Mouse (Mus musculus): ENCODE results near the gene D17Wsu92e. TPM values are rescaled to one million over a fixed set of nuclear protein-coding genes. Genes with fewer than 3 reads are reported as not detected.

Gene D17Wsu92e
- polyA plus RNA-seq, 1 experiment from 2014 or later: 9.8 TPM

- no peak for DNase-seq (ENCODE audit: low spot score)
- Histone ChIP-seq H3K4me3 (ENCODE audit: low read depth, low read length) (no peak overlapping the region), H3K4me2 (ENCODE audit: low read length) (no peak overlapping the region), H3K36me3 (ENCODE audit: control insufficient read depth, insufficient read depth, low read length) (no peaks in the 10 kb centered on the region), H3K27me3 (replicated peaks; ENCODE audit: control insufficient read depth, insufficient read depth, low read length) (no peaks in the 10 kb centered on the region), H3K9me3 (replicated peaks; ENCODE audit: control insufficient read depth, low read length) (no peaks in the 10 kb centered on the region), H3K4me1 (ENCODE audit: control insufficient read depth, insufficient read depth, low read length) (no peaks in the 10 kb centered on the region), H3K27ac (ENCODE audit: low read depth, low read length) (no peak overlapping the region), H3K9ac (ENCODE audit: low read length) (no peak overlapping the region)
- ATAC-seq: no peak
- 75% methylated on average over 4 of the region's 4 CpGs for WGBS
Observed at GRCm38 (mm10) chr17:27746446-27746845, 74.0 kb downstream of the D17Wsu92e start.

GRCm38 (mm10) chr17:27740961-27741360 lies 79.5 kb downstream of the D17Wsu92e start:
- ATAC-seq: no peak
- WGBS: 93% methylated on average over 6 of the region's 6 CpGs

GRCm38 (mm10) chr17:27734344-27735073 lies 85.9 kb downstream of the D17Wsu92e start:
- DNase-seq (ENCODE audit: low spot score) (no peak), ATAC-seq (no peak)
- Histone ChIP-seq H3K27ac (ENCODE audit: low read depth, low read length) (no peak overlapping the region), H3K9me3 (replicated peaks; ENCODE audit: control insufficient read depth, low read length) (no peaks in the 10 kb centered on the region), H3K9ac (ENCODE audit: low read length) (no peak overlapping the region), H3K4me1 (ENCODE audit: control insufficient read depth, insufficient read depth, low read length) (no peaks in the 10 kb centered on the region), H3K4me3 (ENCODE audit: low read depth, low read length) (no peak overlapping the region), H3K27me3 (replicated peaks; ENCODE audit: control insufficient read depth, insufficient read depth, low read length) (no peaks in the 10 kb centered on the region), H3K4me2 (ENCODE audit: low read length) (no peak overlapping the region), H3K36me3 (ENCODE audit: control insufficient read depth, insufficient read depth, low read length) (no peaks in the 10 kb centered on the region)
- 16% methylated on average over 13 of the region's 13 CpGs for WGBS

More at GRCm38 (mm10) chr17:27740961-27741360, 79.5 kb downstream of the D17Wsu92e start:
- H3K27ac ChIP-seq (ENCODE audit: low read depth, low read length): no peak overlapping the region
- no peaks in the 10 kb centered on the region for H3K36me3 ChIP-seq (ENCODE audit: control insufficient read depth, insufficient read depth, low read length)
- no peak for DNase-seq (ENCODE audit: low spot score)
- no peaks in the 10 kb centered on the region for H3K27me3 ChIP-seq (replicated peaks; ENCODE audit: control insufficient read depth, insufficient read depth, low read length)
- H3K9ac ChIP-seq (ENCODE audit: low read length): no peak overlapping the region
- no peak overlapping the region for H3K4me2 ChIP-seq (ENCODE audit: low read length)
- H3K4me3 ChIP-seq (ENCODE audit: low read depth, low read length): no peak overlapping the region
- H3K9me3 ChIP-seq (replicated peaks; ENCODE audit: control insufficient read depth, low read length): no peaks in the 10 kb centered on the region
- H3K4me1 ChIP-seq (ENCODE audit: control insufficient read depth, insufficient read depth, low read length): no peaks in the 10 kb centered on the region

- H3K4me2 ChIP-seq (ENCODE audit: low read length): no peak overlapping the region
- no peak overlapping the region for H3K27ac ChIP-seq (ENCODE audit: low read depth, low read length)
- no peak overlapping the region for H3K9ac ChIP-seq (ENCODE audit: low read length)
- DNase-seq (ENCODE audit: low spot score) (no peak), ATAC-seq (no peak)
- no peaks in the 10 kb centered on the region for H3K9me3 ChIP-seq (replicated peaks; ENCODE audit: control insufficient read depth, low read length)
- WGBS: 90% methylated on average over 3 of the region's 3 CpGs
- H3K4me3 ChIP-seq (ENCODE audit: low read depth, low read length): no peak overlapping the region
- H3K36me3 ChIP-seq (ENCODE audit: control insufficient read depth, insufficient read depth, low read length): no peaks in the 10 kb centered on the region
- H3K27me3 ChIP-seq (replicated peaks; ENCODE audit: control insufficient read depth, insufficient read depth, low read length): no peaks in the 10 kb centered on the region
- no peaks in the 10 kb centered on the region for H3K4me1 ChIP-seq (ENCODE audit: control insufficient read depth, insufficient read depth, low read length)
Observed at GRCm38 (mm10) chr17:27732694-27733093, 87.8 kb downstream of the D17Wsu92e start.

GRCm38 (mm10) chr17:27732152-27732551 lies 88.3 kb downstream of the D17Wsu92e start:
- H3K27me3 ChIP-seq (replicated peaks; ENCODE audit: control insufficient read depth, insufficient read depth, low read length): no peaks in the 10 kb centered on the region
- no peak overlapping the region for H3K27ac ChIP-seq (ENCODE audit: low read depth, low read length)
- DNase-seq (ENCODE audit: low spot score) (no peak), ATAC-seq (no peak)
- no peaks in the 10 kb centered on the region for H3K4me1 ChIP-seq (ENCODE audit: control insufficient read depth, insufficient read depth, low read length)
- no peak overlapping the region for H3K4me3 ChIP-seq (ENCODE audit: low read depth, low read length)
- no peaks in the 10 kb centered on the region for H3K36me3 ChIP-seq (ENCODE audit: control insufficient read depth, insufficient read depth, low read length)
- WGBS: 65% methylated on average over 5 of the region's 5 CpGs
- H3K9ac ChIP-seq (ENCODE audit: low read length): no peak overlapping the region
- no peaks in the 10 kb centered on the region for H3K9me3 ChIP-seq (replicated peaks; ENCODE audit: control insufficient read depth, low read length)
- no peak overlapping the region for H3K4me2 ChIP-seq (ENCODE audit: low read length)

- H3K27me3 ChIP-seq (replicated peaks; ENCODE audit: control insufficient read depth, insufficient read depth, low read length): no peaks in the 10 kb centered on the region
- no peaks in the 10 kb centered on the region for H3K9me3 ChIP-seq (replicated peaks; ENCODE audit: control insufficient read depth, low read length)
- 72% methylated on average over 10 of the region's 10 CpGs for WGBS
- 0 out of 2 replicates have a peak, but pooled peaks cover 3% of the 10 kb centered on the region for H3K4me1 ChIP-seq (ENCODE audit: control insufficient read depth, insufficient read depth, low read length)
- no peak within 1 kb of the TSS for H3K27ac ChIP-seq (ENCODE audit: low read depth, low read length)
- no peaks in the 10 kb centered on the region for H3K36me3 ChIP-seq (ENCODE audit: control insufficient read depth, insufficient read depth, low read length)
- DNase-seq (ENCODE audit: low spot score) (no peak), ATAC-seq (no peak)
- no peak within 1 kb of the TSS for H3K4me3 ChIP-seq (ENCODE audit: low read depth, low read length)
- no peak within 1 kb of the TSS for H3K9ac ChIP-seq (ENCODE audit: low read length)
- H3K4me2 ChIP-seq (ENCODE audit: low read length): no peak within 1 kb of the TSS
Observed at GRCm38 (mm10) chr17:27728770-27729169, 91.7 kb downstream of the D17Wsu92e start, which contains the start of gene Spdef. Gene Spdef (minus strand): TSS chr17:27728955.

- 58% methylated on average over 7 of the region's 7 CpGs for WGBS
- Histone ChIP-seq H3K4me3 (ENCODE audit: low read depth, low read length) (no peak overlapping the region), H3K36me3 (ENCODE audit: control insufficient read depth, insufficient read depth, low read length) (no peaks in the 10 kb centered on the region), H3K4me1 (ENCODE audit: control insufficient read depth, insufficient read depth, low read length) (0 out of 2 replicates have a peak, but pooled peaks cover 3% of the 10 kb centered on the region), H3K9me3 (replicated peaks; ENCODE audit: control insufficient read depth, low read length) (no peaks in the 10 kb centered on the region), H3K27ac (ENCODE audit: low read depth, low read length) (no peak overlapping the region), H3K4me2 (ENCODE audit: low read length) (no peak overlapping the region), H3K27me3 (replicated peaks; ENCODE audit: control insufficient read depth, insufficient read depth, low read length) (no peaks in the 10 kb centered on the region), H3K9ac (ENCODE audit: low read length) (no peak overlapping the region)
- ATAC-seq: no peak
- no peak for DNase-seq (ENCODE audit: low spot score)
Observed at GRCm38 (mm10) chr17:27726527-27726926, 93.9 kb downstream of the D17Wsu92e start.

- no peak for DNase-seq (ENCODE audit: low spot score)
Observed at GRCm38 (mm10) chr17:27725412-27725811, 95.0 kb downstream of the D17Wsu92e start.

GRCm38 (mm10) chr17:27725011-27725410 lies 95.4 kb downstream of the D17Wsu92e start:
- no peaks in the 10 kb centered on the region for H3K27me3 ChIP-seq (replicated peaks; ENCODE audit: control insufficient read depth, insufficient read depth, low read length)
- no peak overlapping the region for H3K27ac ChIP-seq (ENCODE audit: low read depth, low read length)
- no peak for DNase-seq (ENCODE audit: low spot score)
- H3K9me3 ChIP-seq (replicated peaks; ENCODE audit: control insufficient read depth, low read length): no peaks in the 10 kb centered on the region
- 0 out of 2 replicates have a peak, but pooled peaks cover 3% of the 10 kb centered on the region for H3K4me1 ChIP-seq (ENCODE audit: control insufficient read depth, insufficient read depth, low read length)
- ATAC-seq: no peak
- 27% methylated on average over 10 of the region's 10 CpGs for WGBS
- H3K9ac ChIP-seq (ENCODE audit: low read length): no peak overlapping the region
- H3K4me2 ChIP-seq (ENCODE audit: low read length): no peak overlapping the region
- H3K4me3 ChIP-seq (ENCODE audit: low read depth, low read length): no peak overlapping the region
- H3K36me3 ChIP-seq (ENCODE audit: control insufficient read depth, insufficient read depth, low read length): no peaks in the 10 kb centered on the region

More at GRCm38 (mm10) chr17:27725412-27725811, 95.0 kb downstream of the D17Wsu92e start:
- no peak overlapping the region for H3K9ac ChIP-seq (ENCODE audit: low read length)
- H3K4me1 ChIP-seq (ENCODE audit: control insufficient read depth, insufficient read depth, low read length): 0 out of 2 replicates have a peak, but pooled peaks cover 3% of the 10 kb centered on the region
- no peak overlapping the region for H3K27ac ChIP-seq (ENCODE audit: low read depth, low read length)
- ATAC-seq: no peak
- H3K4me2 ChIP-seq (ENCODE audit: low read length): no peak overlapping the region
- no peak overlapping the region for H3K4me3 ChIP-seq (ENCODE audit: low read depth, low read length)
- WGBS: 7% methylated on average over 10 of the region's 10 CpGs
- no peaks in the 10 kb centered on the region for H3K9me3 ChIP-seq (replicated peaks; ENCODE audit: control insufficient read depth, low read length)
- H3K36me3 ChIP-seq (ENCODE audit: control insufficient read depth, insufficient read depth, low read length): no peaks in the 10 kb centered on the region
- H3K27me3 ChIP-seq (replicated peaks; ENCODE audit: control insufficient read depth, insufficient read depth, low read length): no peaks in the 10 kb centered on the region
